Mouse (Mus musculus) T-helper 17 cell (primary cell): Measurements from ENCODE around the gene Lad1.

Source experiments
- in situ Hi-C, 2 experiments: fragments of 300-600 bp; cut with MboI, MseI; formaldehyde crosslinking; loops; 1 replicate in 1 of 2; 2 replicates in 1 of 2; pipeline ENCODE4 v1.15.1; 2025; ENCODE audit warnings: high pct_unique_total_duplicates in 2 of 2

The Lad1 gene

DNA sequence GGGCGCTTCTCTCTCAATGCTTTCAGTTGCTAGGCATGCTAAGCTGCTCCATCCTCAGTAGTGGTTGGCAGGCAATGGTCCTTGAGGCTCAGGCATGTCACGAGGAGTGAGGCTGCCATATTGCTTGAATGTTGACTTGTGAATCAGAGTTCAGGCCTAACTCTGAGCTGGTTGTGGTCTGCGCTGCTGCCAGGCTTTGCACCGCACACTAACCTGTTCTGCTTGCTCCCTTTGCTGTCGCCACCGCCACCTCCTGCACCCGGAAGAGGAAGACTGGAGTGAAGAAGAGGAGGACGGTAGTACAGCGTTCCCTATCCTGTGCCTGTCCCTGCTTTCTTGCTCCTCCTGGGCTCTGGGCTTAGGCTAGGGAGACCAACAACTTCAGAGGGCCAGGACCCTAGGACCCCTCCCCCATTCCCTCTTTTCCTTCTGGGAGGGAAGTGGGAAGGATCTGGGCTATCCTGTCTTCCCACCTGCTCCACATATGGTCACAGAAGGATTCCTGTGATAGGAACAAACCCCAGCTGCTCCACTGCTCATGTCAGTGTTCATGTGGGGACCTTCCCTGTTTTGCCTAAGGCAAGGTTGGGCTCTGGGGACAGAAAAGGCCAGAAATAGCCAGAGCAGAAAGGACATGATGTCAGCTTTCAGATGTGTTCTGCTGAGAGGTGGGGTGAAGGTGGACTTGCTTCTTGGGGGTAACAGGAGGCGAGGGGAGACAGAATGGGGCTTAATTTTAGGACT, 25.3 kb downstream of the Lad1 start:
- in situ Hi-C loops: no loop called here

DNA sequence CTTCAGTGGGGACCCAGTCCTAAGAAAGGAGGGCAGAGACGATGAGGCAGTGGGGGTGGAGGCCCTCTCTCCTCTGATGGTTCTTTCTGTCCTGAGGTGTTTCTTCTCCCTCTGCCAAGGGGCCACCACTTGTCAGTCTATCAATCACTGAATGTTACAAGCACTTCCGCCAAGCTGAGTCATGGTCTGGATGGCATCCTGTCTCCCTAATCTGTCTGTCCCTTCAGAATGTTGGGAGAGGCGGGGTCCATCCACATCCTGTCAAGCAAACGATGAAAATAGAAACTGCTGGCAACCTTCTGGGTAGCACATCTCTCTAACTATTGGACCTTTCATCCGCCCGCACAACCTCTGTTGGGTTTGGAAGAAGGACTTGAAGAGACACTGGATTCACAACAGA, 26.1 kb downstream of the Lad1 start:
- in situ Hi-C loops: no loop called here

DNA sequence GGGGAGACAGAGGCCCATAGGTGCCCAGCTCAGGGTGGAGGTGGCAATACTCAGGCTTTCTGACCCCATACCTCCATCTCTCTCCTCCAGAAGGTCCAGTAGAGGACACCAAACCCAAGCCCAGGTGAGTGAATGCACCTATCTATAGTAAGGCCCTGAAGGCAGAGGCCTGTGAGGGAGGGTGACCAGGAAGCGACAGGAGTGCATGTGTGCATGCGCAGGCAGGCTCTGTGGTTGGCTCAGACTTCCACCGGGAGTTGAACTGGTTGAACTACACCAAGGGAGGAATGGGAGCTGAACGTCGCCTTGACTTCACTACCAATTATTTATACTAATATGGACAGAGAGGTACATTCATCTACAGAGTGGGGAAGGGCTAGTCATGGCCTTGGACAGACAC, 28.2 kb downstream of the Lad1 start:
- in situ Hi-C loops: no loop called here

DNA sequence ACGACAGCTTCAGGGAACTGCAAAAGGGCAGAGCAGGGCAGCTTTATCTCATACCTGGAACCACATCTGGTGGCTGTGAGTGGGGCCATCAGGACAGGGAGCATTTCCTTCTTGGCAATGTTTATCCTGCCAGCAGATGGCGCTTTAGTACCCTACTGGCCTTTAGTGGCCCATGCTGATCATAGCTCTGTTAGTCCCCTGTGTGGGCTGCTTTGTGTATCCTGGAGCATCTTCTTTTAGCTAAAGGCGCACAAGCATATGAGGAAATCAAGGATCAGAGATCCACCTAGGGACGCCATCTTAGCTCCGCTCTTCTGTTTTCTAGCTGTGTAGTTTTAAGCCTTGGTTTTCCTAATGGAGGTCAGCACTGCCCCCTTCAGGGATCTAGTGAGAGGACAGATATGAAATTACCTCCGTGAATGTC, 28.8 kb downstream of the Lad1 start:
- in situ Hi-C loops: no loop called here

DNA sequence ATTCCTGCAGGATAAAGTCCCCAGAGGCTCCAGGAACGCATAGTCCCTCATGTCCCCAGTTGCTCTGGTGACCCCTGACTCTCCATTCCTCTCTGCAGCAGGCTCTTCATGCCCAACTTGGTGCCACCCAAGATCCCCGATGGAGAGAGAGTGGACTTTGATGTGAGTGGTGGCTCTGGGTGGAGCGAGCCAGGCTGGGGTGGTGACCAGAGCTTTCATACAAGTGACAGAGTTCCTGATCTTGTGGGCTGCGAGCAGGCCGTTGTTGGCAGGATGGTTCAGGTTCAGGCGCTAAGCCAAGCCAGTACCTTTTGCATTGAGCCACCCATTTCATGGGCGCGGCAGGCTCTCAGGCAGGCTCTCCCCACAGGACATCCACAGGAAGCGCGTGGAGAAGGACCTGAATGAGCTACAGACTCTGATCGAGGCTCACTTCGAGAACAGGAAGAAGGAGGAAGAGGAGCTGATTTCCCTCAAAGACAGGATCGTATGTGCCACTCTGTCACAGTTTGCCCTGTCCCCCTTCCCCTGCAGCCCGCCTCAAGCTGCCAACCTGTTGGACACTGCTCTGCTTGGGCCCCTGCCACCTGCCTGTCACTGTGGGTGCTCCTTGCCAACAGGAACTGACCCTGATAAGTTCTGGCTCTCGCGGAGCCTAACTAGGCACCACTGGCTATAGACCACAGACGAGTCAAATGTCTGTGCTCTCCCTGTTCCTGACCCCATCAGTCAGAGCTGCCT, 29.4 kb downstream of the Lad1 start:
- in situ Hi-C loops: no loop called here

DNA sequence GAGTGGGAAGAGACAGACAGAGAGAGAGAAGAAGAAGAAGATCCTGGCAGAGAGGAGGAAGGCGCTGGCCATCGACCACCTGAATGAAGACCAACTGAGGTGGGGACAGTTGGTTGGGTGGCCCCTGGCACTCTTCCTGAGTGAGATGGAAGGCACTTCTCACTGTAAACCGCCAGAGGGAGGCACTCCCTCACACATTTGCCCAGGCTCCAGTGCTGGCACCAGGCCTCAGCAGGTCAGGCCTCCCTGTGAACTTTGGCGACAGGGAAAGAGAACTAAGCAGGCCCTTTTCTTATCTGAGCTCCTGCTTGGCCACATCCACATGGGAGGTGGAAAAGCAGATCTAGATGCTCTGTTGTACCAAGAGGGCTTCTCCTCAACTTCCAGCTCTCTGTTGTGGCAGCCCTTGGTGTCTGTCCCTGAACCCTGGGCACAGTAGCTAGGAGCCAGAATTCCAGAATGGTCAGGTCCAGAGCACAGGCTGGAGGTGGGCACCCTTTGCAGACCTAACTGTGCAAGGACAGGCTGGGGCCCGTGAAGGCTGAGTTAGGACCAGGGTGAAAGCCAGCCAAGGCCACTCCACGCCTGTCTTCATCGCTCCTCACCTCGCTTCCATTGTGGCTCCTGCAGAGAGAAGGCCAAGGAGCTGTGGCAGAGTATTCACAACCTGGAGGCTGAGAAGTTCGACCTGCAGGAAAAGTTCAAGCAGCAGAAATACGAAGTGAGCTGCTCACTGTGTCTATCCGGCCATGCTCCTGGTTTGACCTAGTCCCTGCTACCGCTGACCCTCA, 32.5 kb downstream of the Lad1 start:
- in situ Hi-C loops: no loop called here

DNA sequence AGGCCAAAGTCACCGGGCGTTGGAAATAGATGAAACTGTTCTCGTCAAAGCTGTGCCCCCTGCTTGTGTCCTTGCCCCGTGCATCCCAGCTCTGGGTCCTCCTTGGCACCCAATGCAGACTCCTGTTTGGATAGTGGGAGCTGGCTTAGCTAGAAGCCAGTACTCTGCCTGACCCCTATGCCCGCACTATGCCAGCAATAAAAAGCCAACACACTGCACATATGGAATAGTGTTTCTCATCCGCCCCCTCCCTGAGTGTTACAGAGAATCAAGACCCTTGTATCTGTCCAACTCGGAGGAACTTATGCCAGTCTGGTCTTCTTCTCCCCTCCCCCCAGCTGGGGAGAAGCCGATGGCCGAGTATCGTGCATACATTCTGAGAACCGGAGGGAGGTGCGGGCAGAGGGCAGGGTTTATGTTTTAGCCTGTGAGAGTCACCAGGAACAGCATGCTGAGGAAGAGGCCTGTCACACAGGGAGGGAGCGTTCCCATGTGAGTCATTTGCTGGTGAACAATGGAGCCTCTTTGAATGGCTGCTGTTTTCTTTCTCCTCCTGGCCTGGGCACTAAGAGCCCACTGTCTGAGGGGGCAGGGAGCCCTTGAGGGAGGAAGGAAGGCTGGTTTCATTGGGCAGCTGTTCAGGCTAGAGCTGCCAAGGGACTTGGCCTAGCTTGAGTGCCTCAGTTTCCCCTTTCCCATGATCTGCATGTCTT, 33.8 kb downstream of the Lad1 start:
- in situ Hi-C loops: no loop called here

DNA sequence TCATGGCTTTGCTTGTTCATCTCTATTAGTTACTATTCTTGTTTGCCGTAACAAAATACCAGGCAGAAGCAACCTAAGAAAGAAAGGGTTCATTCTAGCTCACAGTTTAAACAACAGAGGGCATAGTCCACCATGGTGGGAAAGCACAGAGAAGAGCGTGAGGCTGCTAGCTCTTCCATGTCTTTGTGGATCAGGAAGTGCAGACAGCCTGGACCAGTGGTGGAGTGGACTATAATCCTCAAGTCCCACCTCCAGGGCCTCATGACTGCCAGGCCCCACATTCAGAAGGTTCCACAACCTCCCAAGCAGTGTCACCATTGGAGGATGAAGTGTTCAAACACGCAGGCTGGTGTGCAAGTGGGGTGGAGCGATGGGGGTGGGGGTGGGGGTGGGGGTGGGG, 34.8 kb downstream of the Lad1 start:
- in situ Hi-C loops: no loop called here

DNA sequence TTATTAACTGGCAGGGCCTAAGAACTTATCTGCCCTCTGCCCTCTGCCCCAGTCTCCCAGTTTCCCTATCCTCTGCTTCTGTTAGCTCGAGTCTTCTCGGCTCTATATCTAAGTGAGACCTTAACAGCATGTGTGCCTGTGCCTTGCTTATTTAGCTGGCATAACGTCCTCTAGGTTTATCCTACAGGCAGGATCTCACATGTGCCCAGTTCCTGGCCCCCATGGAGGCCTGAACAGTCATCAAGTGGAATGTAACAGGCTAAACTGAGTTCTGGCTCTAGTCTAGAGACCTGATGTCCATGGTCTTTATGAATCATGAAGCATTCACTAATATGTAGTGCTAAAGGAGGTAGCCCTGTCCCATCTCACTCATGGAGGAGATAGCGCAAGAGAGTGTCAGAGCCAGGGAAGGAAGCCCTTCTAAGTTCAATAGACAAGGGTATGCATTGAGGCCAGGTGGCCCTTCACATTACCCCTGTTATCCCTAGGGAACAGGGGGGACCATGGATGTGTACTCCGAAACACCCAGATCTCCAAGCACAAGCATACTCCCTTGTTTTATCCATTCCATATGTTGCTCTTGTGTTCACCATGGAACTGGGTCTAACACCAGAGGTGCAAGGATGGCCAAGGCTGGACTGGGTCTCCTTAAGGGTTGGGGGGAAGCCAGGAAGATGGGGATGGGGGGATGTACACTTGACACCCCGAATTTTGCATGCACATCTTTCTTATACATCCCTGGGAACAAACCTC, 36.4 kb downstream of the Lad1 start:
- in situ Hi-C loops: no loop called here

DNA sequence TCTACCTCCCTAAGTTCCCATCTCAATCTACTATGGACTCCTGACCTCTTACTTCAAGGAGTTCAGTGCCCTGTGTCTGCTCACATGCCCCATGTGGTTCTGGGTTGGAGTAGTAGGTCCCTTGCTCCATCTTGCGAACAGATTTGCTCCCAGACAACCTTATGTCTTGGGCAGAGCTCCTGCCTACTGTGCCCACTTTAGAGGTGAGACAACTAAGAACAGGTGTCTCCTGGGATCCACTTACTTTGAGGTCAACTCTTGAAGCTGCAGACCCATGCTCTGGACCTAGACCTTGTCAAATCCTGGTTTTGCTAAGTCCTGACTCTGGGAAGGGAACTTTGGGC, 36.9 kb downstream of the Lad1 start:
- in situ Hi-C loops: no loop called here

DNA sequence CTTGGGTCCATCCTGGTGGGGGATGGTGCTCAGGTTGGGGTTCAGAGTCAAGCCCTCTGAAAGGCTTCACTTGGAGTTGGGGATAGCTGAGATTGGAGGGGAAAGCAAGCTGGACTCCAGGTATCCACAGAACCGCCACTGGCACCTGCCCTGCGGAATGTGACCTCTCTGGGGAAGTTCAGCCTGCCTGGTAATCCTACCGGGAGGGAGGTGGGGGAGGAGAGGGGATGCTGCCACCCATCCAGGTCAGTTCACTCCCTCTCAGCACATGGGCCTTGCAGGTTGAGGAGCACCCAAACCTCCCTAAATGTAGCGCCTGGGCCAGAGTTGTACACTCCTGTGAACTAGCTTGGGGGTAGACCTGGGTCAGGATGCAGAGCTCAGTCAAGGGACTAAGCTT, 37.7 kb downstream of the Lad1 start:
- in situ Hi-C loops: no loop called here

DNA sequence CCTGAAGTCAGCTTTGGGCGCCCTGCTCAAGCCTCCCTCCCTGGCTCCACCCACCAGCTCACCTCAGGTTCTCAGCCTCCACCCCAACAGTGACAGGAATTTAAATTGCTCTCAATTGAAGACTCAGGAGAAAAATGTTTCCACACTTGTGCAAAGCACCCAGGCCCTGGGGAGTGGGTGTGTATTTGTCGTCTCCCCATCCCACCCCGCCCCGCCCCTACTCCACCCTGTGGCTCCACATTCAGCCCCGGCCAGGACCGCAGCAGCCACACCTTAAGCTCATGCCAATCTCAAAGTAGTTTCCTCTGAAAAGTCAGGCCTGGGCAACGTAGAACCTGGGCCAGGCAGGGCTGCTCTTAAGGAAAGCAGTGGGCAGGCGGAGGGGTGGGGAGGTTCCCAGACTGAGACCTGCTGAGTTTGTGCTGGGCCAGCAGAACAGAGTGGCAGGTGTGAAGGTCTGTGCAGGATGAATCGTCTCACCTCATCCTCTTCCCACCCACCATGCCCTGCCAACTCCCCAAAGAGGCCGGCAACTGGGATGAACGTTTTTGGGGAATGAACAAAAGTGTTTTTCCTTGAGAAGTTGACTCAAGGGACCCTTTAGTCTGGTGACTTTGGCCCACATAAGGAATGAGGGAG, 38.9 kb downstream of the Lad1 start:
- in situ Hi-C loops: no loop called here

DNA sequence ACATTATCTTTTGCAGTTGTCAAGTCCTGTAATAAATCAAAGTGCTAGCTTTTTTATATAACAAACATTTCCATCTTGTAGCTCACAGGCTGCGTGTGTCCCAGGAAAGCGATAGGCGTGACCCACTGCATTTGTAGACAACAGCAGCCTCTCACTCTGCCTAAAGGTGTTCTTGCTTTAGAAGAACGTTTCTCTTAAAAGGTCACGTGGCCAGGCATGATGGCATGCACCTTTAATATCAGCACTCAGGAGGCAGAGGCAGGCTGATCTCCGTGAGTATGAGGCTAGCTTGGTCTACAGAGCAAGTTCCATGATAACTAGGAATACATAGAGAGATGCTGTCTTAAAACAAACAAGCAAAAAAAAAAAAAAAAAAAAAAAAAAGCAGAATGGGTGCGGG, 40.1 kb downstream of the Lad1 start:
- in situ Hi-C loops: no loop called here

DNA sequence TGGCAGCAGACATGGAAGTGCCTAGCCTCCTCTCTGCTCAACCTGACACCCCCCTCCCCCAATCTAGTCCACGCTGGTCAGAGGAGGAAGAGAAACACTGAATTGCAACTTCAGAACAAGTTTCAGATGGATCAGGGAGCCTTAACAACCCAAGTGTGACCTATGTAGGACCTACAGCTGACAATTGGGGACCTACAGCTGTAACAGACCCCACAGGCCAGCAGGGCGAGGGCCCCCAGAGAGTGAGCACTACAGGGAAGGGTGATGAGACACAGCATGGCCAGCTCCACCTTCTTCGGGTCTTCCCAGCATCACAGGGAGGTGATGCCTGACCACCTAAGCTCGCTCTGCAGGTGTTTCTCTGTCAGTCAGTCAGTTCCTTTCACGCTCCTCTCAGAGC, 42.7 kb downstream of the Lad1 start:
- in situ Hi-C loops: no loop called here

DNA sequence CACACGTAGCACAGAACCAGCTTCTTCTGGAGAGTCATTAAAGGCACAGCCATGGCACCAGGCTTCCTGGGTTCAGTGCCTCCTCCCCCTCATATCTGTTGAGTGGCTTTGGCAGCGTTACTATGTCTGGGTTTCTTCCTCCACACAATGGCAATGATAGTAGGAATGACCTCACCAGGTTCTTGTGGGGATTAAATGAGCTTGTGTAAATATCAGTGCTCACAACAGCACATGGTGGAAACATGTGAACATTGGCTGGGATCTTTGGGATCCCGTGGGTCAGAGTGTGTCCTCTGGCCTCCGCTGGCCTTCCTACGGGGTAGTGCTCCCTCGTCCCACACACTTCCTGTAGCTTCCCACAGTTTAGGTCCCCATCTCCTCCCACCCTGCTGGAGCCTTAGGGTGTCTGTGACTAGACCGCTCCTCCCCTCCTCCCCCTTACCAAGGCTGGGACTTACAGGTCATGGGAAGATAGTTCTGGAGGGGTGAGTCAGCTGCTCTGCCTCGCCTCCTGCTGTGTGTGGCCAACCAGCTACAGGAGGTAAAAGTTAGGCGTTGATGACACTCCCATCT, 43.7 kb downstream of the Lad1 start:
- in situ Hi-C loops: no loop called here

DNA sequence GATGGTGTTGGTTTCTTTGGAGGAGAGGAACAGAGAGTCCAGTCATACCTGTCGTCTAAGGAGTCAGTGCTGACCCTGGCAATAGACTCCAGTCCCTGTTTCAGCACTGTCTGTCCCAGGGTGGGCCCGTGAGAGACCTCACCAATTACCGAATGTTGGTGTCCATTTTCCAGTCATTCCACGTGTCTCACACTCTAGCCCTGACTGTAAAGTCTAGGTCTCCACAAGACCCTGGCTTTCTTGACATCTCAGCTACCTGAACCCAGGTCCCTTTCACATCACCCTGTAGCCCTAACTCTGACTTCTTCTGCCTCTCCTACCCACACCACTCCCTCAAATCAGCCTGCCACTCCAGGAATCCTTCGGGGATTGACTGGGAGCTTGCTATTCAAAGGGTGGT, 44.2 kb downstream of the Lad1 start:
- in situ Hi-C loops: no loop called here

DNA sequence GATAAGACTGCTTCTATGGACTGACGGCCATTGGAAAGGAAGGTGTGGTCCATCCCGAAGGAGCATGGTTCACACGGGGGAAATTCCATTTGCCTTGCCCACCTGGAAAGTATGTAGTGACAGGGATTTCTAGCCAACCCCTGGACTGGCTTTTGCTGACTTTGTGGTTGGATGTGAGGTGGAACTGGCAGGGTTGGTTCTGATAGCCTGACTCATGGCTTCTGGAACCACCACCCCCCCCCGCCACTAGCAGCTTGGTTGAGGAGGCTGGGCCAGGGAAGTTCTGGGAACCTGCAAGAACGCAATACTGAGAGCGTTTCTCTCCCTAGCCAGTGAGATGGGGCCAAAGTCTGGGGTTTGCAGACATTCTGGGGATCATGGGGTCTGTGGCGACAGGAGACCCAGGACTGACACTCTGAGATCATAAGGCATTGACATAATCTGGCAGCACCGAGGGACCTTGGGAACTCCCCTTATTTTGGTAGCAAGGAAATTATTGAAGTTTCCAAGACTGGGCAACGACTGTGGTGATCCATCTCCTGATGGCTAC, 45.5 kb downstream of the Lad1 start:
- in situ Hi-C loops: no loop called here

DNA sequence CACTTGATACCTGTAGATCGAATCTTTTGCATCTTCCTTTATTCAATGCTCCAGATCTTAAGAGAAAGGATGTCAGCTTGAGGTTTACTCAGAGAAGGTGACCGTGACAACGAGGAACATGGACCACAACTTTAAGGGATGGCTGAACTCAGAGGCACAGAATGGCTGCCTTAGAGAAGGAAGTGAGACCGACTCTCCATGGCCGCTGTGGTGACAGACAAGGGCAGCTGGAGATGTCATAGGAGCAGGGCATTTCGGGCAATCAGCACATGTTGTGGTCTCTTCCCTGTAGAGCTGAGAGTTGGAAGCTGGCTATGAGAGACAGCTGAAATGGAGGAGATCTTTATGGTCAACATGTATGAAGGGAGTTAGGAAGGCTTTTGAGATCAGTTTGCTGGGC, 46.4 kb downstream of the Lad1 start:
- in situ Hi-C loops: loop anchor here (5.0 kb wide), 2 partner anchors 77 to 82 kb away; no protein-coding TSS in a partner anchor

DNA sequence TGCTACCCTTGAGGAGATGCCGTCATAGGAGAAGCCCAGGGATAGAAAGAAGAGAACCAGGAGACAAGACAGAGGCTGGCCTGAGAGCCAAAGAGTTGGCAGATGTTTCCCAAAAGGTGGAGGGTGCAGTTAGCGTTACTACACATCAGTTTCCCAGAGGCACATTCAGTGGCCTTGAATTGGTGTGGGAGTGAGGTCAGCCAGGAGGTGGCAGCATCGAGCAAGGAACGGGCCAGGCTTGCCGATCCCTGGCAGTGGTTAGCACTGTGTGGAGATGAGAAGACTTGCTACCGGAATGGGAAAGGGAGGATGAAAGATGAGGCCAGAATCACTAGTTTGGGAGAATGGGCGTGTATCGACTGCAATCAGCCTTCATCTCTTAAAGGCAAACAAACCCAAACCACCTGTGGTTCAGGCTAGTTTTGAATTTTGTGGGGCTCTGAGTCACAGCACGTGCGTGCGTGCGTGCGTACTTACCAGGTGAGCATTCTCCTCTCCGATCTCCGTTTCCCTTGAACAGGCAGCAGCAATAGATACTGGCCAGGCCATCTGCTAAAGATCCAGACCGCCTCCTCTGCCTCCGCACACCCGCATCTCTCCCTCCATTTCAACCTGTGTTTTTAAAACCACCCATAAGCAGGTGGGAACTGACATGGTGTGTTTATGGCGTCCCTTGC, 47.3 kb downstream of the Lad1 start:
- in situ Hi-C loops: loop anchor here (5.0 kb wide), 2 partner anchors 77 to 82 kb away; no protein-coding TSS in a partner anchor
